Mouse (Mus musculus): ENCODE data around the gene Olfr145. TPM values are rescaled to one million over a fixed set of nuclear protein-coding genes. Genes with fewer than 3 reads are reported as not detected.

Gene Olfr145
- not detected in 2 replicates for polyA plus RNA-seq (2021; fragmentation: Nextera tagmentation)
- long read RNA-seq, experiment 1: 0 reads
- long read RNA-seq, experiment 2: 0 reads

GRCm38 (mm10) chr9:37896661-37897060 is at the start of gene Olfr145:
Gene Olfr145, plus strand, starts transcription at chr9:37896724.

GRCm38 (mm10) chr9:37853969-37854368 is 42.6 kb upstream of the Olfr145 start, which contains the start of gene Olfr877:
Gene Olfr877, plus strand, starts transcription at chr9:37854269.

GRCm38 (mm10) chr9:37917540-37917939 is 21.0 kb downstream of the Olfr145 start, which contains the start of gene Olfr878:
Gene Olfr878, plus strand, starts transcription at chr9:37917840.

Other genes with a start within 250 kb of the Olfr145 start
- 74.7 and 81.0 TPM in 2 replicates for gene Tbrg1, start 239.4 kb upstream of the Olfr145 start, polyA plus RNA-seq (2021; fragmentation: Nextera tagmentation)
- gene Panx3, start 227.5 kb upstream of the Olfr145 start, polyA plus RNA-seq (2021; fragmentation: Nextera tagmentation): not detected in 2 replicates
- gene Olfr160, start 180.5 kb upstream of the Olfr145 start, polyA plus RNA-seq (2021; fragmentation: Nextera tagmentation): not detected in 2 replicates
- gene Olfr874, start 151.6 kb upstream of the Olfr145 start, polyA plus RNA-seq (2021; fragmentation: Nextera tagmentation): not detected in 2 replicates
- gene Olfr875, start 124.9 kb upstream of the Olfr145 start, polyA plus RNA-seq (2021; fragmentation: Nextera tagmentation): not detected in 2 replicates
- not detected in 2 replicates for gene Olfr876, start 93.7 kb upstream of the Olfr145 start, polyA plus RNA-seq (2021; fragmentation: Nextera tagmentation)
- gene Olfr877, start 42.5 kb upstream of the Olfr145 start, polyA plus RNA-seq (2021; fragmentation: Nextera tagmentation): not detected in 2 replicates
- gene Olfr878, start 21.1 kb downstream of the Olfr145 start, polyA plus RNA-seq (2021; fragmentation: Nextera tagmentation): not detected in 2 replicates
- gene Olfr881, start 95.1 kb downstream of the Olfr145 start, polyA plus RNA-seq (2021; fragmentation: Nextera tagmentation): not detected in 2 replicates
- gene Olfr883, start 129.1 kb downstream of the Olfr145 start, polyA plus RNA-seq (2021; fragmentation: Nextera tagmentation): not detected in 2 replicates
- not detected in 2 replicates for gene Olfr884, start 149.8 kb downstream of the Olfr145 start, polyA plus RNA-seq (2021; fragmentation: Nextera tagmentation)
- not detected in 2 replicates for gene Olfr885, start 164.6 kb downstream of the Olfr145 start, polyA plus RNA-seq (2021; fragmentation: Nextera tagmentation)
- not detected in 2 replicates for gene Olfr887, start 187.3 kb downstream of the Olfr145 start, polyA plus RNA-seq (2021; fragmentation: Nextera tagmentation)
- not detected in 2 replicates for gene Olfr888, start 211.4 kb downstream of the Olfr145 start, polyA plus RNA-seq (2021; fragmentation: Nextera tagmentation)
- 0.15 and 0.23 TPM in 2 replicates for gene Olfr889, start 218.5 kb downstream of the Olfr145 start, polyA plus RNA-seq (2021; fragmentation: Nextera tagmentation)
- gene Olfr890, start 245.8 kb downstream of the Olfr145 start, polyA plus RNA-seq (2021; fragmentation: Nextera tagmentation): not detected in 2 replicates